Comparison of ENCODE assay signal across 27 mouse cellular contexts in the genomic region with DNA sequence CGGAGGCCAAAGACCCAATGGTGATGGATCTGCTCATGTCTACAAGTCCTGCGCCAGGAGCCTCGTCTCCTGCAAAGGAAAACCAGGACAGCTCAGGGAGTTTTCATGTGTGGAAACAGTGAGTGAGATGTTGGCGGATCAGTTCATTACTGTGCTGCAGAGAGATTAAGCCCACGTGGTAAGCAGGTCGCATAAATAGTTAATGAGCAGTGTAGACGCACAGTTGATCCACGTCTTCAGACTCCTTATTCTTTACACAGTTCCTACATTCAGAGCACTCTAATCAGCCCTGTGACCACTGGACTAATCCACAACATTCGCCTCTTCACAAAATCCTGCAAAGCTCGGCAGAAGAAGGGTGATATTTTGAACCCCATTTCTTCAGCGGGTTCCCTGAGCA.
DNase-seq lines count a peak whose midpoint lies in the region; ATAC-seq lines count a peak whose summit lies in the region.
"Had no signal": no experiment of that assay in that cellular context is flagged by ENCODE, and none has a peak within 500 bp of the region (broad histone marks: within the 10 kb centered on the region; RNA-seq: fewer than 3 reads in every experiment).

No protein-coding gene starts in this region.

- ATAC-seq in hindbrain, embryonic 13.5 days (ENCODE audit: low FRiP score): 0 out of 2 replicates have a peak, but pooled peaks have one; percentile 26
- ATAC-seq in hindbrain, embryonic 11.5 days (ENCODE audit: low FRiP score): no peak
- ATAC-seq in midbrain, embryonic 13.5 days: peak; percentile 61; the same call in 1 of the 2 replicates
- ATAC-seq in midbrain, embryonic 11.5 days (ENCODE audit: low FRiP score): no peak
- ATAC-seq in midbrain, embryonic 15.5 days (replicated peaks): peak; percentile 62
- ATAC-seq: forebrain, embryonic 15.5 days; hindbrain, postnatal 0 days; Patski had no signal

- peaks cover 4% of the 10 kb centered on the region; the same call in 1 of the 2 replicates for H3K36me3 ChIP-seq in hindbrain, embryonic 13.5 days
- no peaks in the 10 kb centered on the region for H3K36me3 ChIP-seq in hindbrain, embryonic 11.5 days (ENCODE audit: control insufficient read depth, insufficient read depth, low read length)
- no peaks in the 10 kb centered on the region; the same call in 1 of the 2 replicates for H3K36me3 ChIP-seq in midbrain, embryonic 13.5 days
- no peaks in the 10 kb centered on the region for H3K36me3 ChIP-seq in midbrain, embryonic 11.5 days (ENCODE audit: control insufficient read depth, insufficient read depth, low read length)
- H3K36me3 ChIP-seq in midbrain, embryonic 15.5 days (replicated peaks): no peaks in the 10 kb centered on the region
- H3K36me3 ChIP-seq: embryonic facial prominence, embryonic 13.5 days; forebrain, embryonic 12.5 days; forebrain, embryonic 15.5 days; heart, embryonic 12.5 days; heart, embryonic 15.5 days had no signal

- no peak overlapping the region for H3K4me2 ChIP-seq in hindbrain, embryonic 13.5 days
- no peak overlapping the region for H3K4me2 ChIP-seq in hindbrain, embryonic 11.5 days (replicated peaks; ENCODE audit: low read depth, low read length)
- no peak overlapping the region for H3K4me2 ChIP-seq in midbrain, embryonic 13.5 days (replicated peaks)
- no peak overlapping the region for H3K4me2 ChIP-seq in midbrain, embryonic 11.5 days
- H3K4me2 ChIP-seq in midbrain, embryonic 15.5 days: no peak overlapping the region
- H3K4me2 ChIP-seq: embryonic facial prominence, embryonic 13.5 days; forebrain, embryonic 12.5 days; forebrain, embryonic 15.5 days; heart, embryonic 12.5 days; heart, embryonic 15.5 days had no signal

- no peaks in the 10 kb centered on the region for H3K9me3 ChIP-seq in hindbrain, embryonic 13.5 days
- no peaks in the 10 kb centered on the region for H3K9me3 ChIP-seq in hindbrain, embryonic 11.5 days (ENCODE audit: control insufficient read depth, low read length)
- no peaks in the 10 kb centered on the region for H3K9me3 ChIP-seq in midbrain, embryonic 13.5 days
- no peaks in the 10 kb centered on the region for H3K9me3 ChIP-seq in midbrain, embryonic 11.5 days (ENCODE audit: control insufficient read depth, low read length)
- no peaks in the 10 kb centered on the region for H3K9me3 ChIP-seq in midbrain, embryonic 15.5 days
- H3K9me3 ChIP-seq: embryonic facial prominence, embryonic 13.5 days; forebrain, embryonic 12.5 days; forebrain, embryonic 15.5 days; heart, embryonic 15.5 days had no signal

- peaks cover 14% of the 10 kb centered on the region for H3K4me1 ChIP-seq in hindbrain, embryonic 13.5 days (replicated peaks)
- no peaks in the 10 kb centered on the region for H3K4me1 ChIP-seq in hindbrain, embryonic 11.5 days (replicated peaks; ENCODE audit: control insufficient read depth, insufficient read depth, low read length)
- peaks cover 9% of the 10 kb centered on the region for H3K4me1 ChIP-seq in midbrain, embryonic 13.5 days (replicated peaks)
- H3K4me1 ChIP-seq in midbrain, embryonic 11.5 days (ENCODE audit: control insufficient read depth, insufficient read depth, low read length): no peaks in the 10 kb centered on the region
- H3K4me1 ChIP-seq in midbrain, embryonic 15.5 days: peaks cover 8% of the 10 kb centered on the region
- H3K4me1 ChIP-seq: heart, embryonic 15.5 days; hindbrain, embryonic 10.5 days had no signal

- intact Hi-C loops in left cerebral cortex, postnatal 36 days (cut with DNase I): no loop called here

- H3K27me3 ChIP-seq in hindbrain, embryonic 13.5 days: no peaks in the 10 kb centered on the region
- no peaks in the 10 kb centered on the region for H3K27me3 ChIP-seq in hindbrain, embryonic 11.5 days (ENCODE audit: control insufficient read depth, insufficient read depth, low read length)
- H3K27me3 ChIP-seq in midbrain, embryonic 13.5 days: no peaks in the 10 kb centered on the region
- H3K27me3 ChIP-seq in midbrain, embryonic 11.5 days (ENCODE audit: control insufficient read depth, insufficient read depth, low read length): no peaks in the 10 kb centered on the region
- H3K27me3 ChIP-seq in midbrain, embryonic 15.5 days (replicated peaks): no peaks in the 10 kb centered on the region
- H3K27me3 ChIP-seq: embryonic facial prominence, embryonic 13.5 days; forebrain, embryonic 12.5 days; forebrain, embryonic 15.5 days; heart, embryonic 12.5 days; heart, embryonic 15.5 days; Patski had no signal

- H3K9ac ChIP-seq in hindbrain, embryonic 13.5 days: no peak overlapping the region
- H3K9ac ChIP-seq in hindbrain, embryonic 11.5 days (ENCODE audit: low read depth, low read length): no peak overlapping the region
- H3K9ac ChIP-seq in midbrain, embryonic 13.5 days (replicated peaks): no peak overlapping the region
- H3K9ac ChIP-seq in midbrain, embryonic 11.5 days (ENCODE audit: low read length): no peak overlapping the region
- H3K9ac ChIP-seq in midbrain, embryonic 15.5 days: no peak overlapping the region
- H3K9ac ChIP-seq: embryonic facial prominence, embryonic 13.5 days; forebrain, embryonic 12.5 days; forebrain, embryonic 15.5 days; heart, embryonic 12.5 days; heart, embryonic 15.5 days had no signal

- WGBS in hindbrain, embryonic 13.5 days: 85% methylated on average over 11 of the region's 11 CpGs
- WGBS in hindbrain, embryonic 11.5 days: 91% methylated on average over 11 of the region's 11 CpGs
- 73% methylated on average over 11 of the region's 11 CpGs for WGBS in midbrain, embryonic 13.5 days
- 87% methylated on average over 11 of the region's 11 CpGs for WGBS in midbrain, embryonic 11.5 days
- WGBS in midbrain, embryonic 15.5 days: 62% methylated on average over 11 of the region's 11 CpGs

- 0 out of 2 replicates have a peak overlapping the region, but pooled peaks have one; percentile 8 for H3K27ac ChIP-seq in hindbrain, embryonic 13.5 days
- H3K27ac ChIP-seq in hindbrain, embryonic 11.5 days (ENCODE audit: low read depth, low read length): no peak overlapping the region
- H3K27ac ChIP-seq in midbrain, embryonic 13.5 days: no peak overlapping the region
- H3K27ac ChIP-seq in midbrain, embryonic 11.5 days (ENCODE audit: low read depth, low read length): no peak overlapping the region
- H3K27ac ChIP-seq in midbrain, embryonic 15.5 days: 0 out of 2 replicates have a peak overlapping the region, but pooled peaks have one; percentile 31
- H3K27ac ChIP-seq: embryonic facial prominence, embryonic 13.5 days; forebrain, embryonic 12.5 days; forebrain, embryonic 15.5 days; heart, embryonic 15.5 days; hindbrain, embryonic 10.5 days; hindbrain, postnatal 0 days had no signal

- no peak overlapping the region for H3K4me3 ChIP-seq in hindbrain, embryonic 13.5 days
- H3K4me3 ChIP-seq in hindbrain, embryonic 11.5 days (ENCODE audit: low read depth, low read length): no peak overlapping the region
- H3K4me3 ChIP-seq in midbrain, embryonic 13.5 days (replicated peaks): no peak overlapping the region
- H3K4me3 ChIP-seq in midbrain, embryonic 11.5 days (ENCODE audit: low read depth, low read length): no peak overlapping the region
- no peak overlapping the region for H3K4me3 ChIP-seq in midbrain, embryonic 15.5 days
- H3K4me3 ChIP-seq: embryonic facial prominence, embryonic 13.5 days; erythroblast, embryonic 14.5 days; forebrain, embryonic 12.5 days; forebrain, embryonic 15.5 days; heart, embryonic 12.5 days; heart, embryonic 15.5 days; hindbrain, embryonic 10.5 days had no signal

- no peak for DNase-seq in hindbrain, embryonic 11.5 days (ENCODE audit: low spot score)
- DNase-seq in midbrain, embryonic 11.5 days (ENCODE audit: low spot score, missing footprints): no peak
- peak; percentile 25 for DNase-seq in retina, embryonic 14.5 days (ENCODE audit: low spot score)
- no peak for DNase-seq in layer of hippocampus, adult 8-10 months (ENCODE audit: low spot score in 2 of 2)
- no peak for DNase-seq in left cerebral cortex, postnatal 36 days (ENCODE audit: low spot score in 2 of 2)
- DNase-seq: adrenal gland, adult 2 months; adrenal gland, postnatal 14 days; cerebellum, adult 11 months; cerebellum, adult 2 months; cerebellum, adult 9-11 months; cerebellum, postnatal 25 days; gastrocnemius, postnatal 25 days; heart, adult 18-20 months; heart, postnatal 10 days; heart, postnatal 36 days had no signal

Comparison
In these comparisons a context has a peak if more than half of its experiments do, and no peak if none do; other contexts are left out.
1. ATAC-seq: peak in hindbrain, embryonic 13.5 days (single experiment), midbrain, embryonic 13.5 days (single experiment) and midbrain, embryonic 15.5 days (single experiment); none in hindbrain, embryonic 11.5 days (single experiment) and midbrain, embryonic 11.5 days (single experiment).
2. H3K27ac ChIP-seq: peak in hindbrain, embryonic 13.5 days (single experiment) and midbrain, embryonic 15.5 days (single experiment); none in hindbrain, embryonic 11.5 days (single experiment), midbrain, embryonic 13.5 days (single experiment) and midbrain, embryonic 11.5 days (single experiment).